Mouse (Mus musculus) urinary bladder, postnatal 4 days (tissue): ENCODE measurements around the gene Gm19410.

Experiments
- DNase-seq, 2 experiments: peaks; one replicate each; pipeline ENCODE4 v3.0.0; 2021 to 2022; ENCODE audit warnings: low spot score in 2 of 2

The Gm19410 gene

GRCm38 (mm10) chr8:35765499-35766193, at the start of gene Gm19410:
Gene Gm19410, plus strand, starts transcription at chr8:35765790.
- no peak for DNase-seq

DNA sequence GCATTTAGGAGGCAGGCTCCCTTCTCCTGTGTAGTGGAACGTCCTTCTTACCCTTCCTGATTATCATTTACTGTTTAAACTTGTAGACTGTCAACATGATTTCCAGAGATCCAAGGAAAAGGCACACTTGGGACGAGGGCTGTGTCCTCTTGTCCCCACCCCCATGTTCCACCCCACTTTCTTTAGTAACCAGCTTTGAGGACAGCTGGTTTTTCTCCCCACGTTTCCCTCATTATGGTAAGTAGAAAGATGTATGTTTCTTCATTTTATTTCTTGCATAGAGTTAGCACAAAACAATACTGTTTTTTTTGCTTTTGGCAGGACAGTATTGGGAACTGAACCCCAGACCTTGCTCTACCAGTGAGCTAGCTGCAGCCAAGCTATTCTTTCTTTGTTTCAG, 34.8 kb upstream of the Gm19410 start:
- no peak for DNase-seq

DNA sequence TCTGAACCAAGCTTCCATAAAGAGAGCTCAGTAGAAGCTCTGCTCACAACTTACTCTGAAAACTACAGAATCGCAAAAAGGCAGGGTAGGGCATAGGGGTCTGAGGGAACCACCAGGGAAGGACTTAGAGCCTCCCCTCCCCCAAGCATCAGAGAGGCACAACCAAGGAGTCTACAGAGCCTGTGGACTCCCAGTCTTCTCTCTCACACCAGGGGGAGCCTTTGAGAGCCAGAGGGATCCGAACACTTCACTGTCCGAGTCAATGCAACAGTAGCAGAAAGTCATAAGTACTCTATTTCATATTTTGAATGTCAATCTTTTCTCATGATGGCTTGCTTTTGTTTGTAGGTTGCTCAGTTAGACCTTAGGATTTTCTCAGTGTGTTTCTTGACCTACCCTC, 30.2 kb upstream of the Gm19410 start:
- no peak for DNase-seq

- no peak for DNase-seq
Observed at GRCm38 (mm10) chr8:35756202-35756601, 9.4 kb upstream of the Gm19410 start.

- no peak for DNase-seq
Observed at GRCm38 (mm10) chr8:35765020-35765419, 570 bp upstream of the Gm19410 start.

GRCm38 (mm10) chr8:35773508-35773907, 7.9 kb downstream of the Gm19410 start:
- no peak for DNase-seq
